Mouse (Mus musculus): ENCODE results near the gene Ganab.

Gene Ganab

DNA sequence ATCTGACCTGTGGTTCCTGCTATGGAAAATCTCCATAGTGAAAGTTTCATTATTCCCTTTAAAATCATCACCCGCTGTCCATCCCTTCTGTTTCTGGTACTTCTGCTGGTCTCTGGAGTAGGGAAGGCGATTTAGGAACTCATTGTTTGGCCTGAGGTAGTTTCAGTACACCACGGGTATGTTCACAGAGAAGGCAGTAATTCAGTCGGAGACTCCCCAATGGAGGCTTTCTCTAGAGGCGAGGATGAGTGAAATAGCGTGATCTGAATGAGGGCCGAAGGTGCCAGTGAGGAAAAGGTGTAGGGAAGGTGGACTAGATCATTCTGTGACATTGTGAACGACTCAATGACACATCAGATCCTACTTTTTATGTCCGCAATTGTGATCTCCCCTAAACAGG is 56.3 kb downstream of the Ganab start:
- in situ Hi-C loops (cut with MboI, MseI): no loop called here

DNA sequence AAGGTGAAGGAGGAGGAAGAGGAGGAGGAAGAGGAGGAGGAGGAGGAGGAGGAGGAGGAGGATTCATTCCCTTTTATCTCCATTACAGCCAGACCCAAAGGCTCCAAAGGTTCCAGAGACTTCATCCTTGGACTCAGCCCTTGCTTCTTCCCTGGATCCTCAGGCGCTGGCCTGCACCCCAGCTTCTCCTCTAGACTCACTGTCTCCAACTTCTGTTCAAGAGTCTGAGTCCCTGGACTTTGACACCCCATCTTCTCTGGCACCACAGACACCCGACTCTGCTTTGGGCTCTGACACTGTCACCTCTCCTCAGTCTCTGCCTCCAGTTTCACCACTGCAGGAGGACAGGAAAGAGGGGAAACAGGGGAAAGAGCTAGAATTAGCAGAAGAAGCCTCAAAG is 64.4 kb downstream of the Ganab start:
- in situ Hi-C loops (cut with MboI, MseI): no loop called here

DNA sequence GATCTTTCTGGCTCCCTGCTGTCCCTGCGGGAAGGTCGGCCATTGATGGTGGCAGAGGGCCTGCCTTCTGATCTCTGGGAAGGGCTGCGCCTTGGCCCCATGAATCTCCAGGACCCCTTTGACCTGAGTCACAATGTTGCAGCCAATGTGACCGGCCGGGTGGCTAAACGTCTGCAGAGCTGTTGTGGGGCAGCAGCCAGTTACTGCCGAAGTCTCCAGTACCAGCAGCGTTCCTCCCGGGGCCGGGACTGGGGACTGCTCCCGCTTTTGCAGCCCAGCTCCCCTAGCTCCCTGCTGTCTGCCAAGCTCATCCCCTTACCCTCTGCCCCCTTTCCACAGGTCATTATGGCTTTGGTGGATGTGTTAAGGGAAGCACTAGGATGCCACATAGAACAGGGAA is 67.2 kb downstream of the Ganab start:
- in situ Hi-C loops (cut with MboI, MseI): no loop called here

DNA sequence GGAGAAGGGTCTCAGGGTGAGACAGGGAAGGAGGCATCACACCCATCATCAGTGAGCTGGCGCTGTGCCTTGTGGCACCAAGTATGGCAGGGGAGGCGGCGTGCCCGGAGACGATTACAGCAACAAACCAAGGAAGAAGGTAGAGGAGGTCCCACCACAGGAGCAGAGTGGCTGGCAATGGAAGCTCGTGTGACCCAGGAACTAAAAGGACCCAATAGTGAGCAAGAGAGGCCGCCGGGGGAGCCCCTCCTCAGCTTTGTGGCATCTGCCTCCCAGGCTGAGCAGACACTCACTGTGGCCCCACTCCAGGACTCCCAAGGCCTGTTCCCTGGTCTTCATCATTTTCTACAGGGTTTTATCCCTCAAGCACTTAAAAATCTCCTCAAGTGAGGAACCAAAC is 67.9 kb downstream of the Ganab start:
- in situ Hi-C loops (cut with MboI, MseI): no loop called here

DNA sequence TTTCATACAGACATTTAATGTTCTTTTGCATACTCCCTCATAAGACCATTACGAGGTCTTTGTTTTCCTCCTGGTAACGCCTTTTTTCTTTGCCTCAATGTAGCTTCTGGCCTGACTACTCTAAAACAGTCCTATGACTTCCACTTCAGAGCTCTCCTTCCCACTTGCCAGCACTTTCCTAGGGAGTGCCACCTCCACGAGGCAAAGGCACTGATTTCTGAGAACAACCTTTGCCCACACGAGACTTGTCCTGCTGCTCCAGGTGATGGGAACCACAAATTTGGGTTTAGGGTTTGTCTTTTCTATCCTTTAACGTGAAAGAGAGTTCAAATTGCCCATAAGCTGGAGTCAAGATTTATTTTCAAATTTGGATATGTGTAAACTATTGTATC is 68.3 kb downstream of the Ganab start:
- in situ Hi-C loops (cut with MboI, MseI): no loop called here
